Mouse (Mus musculus) intestine, postnatal 0 days (tissue): Measurements from ENCODE around the gene Ptprn. TPM values are rescaled to one million over a fixed set of nuclear protein-coding genes. Genes with fewer than 3 reads are reported as not detected.

ENCODE experiments used
- ATAC-seq: fragments of 200-750 bp; cut with Nextera tagmentation; 2 replicates; pipeline ENCODE4 v1.8.0; 2017; ENCODE audit warnings: mild to moderate bottlenecking, moderate TSS enrichment, moderate library complexity
- H3K27ac ChIP-seq: fragments of 300-500 bp; sonication (generic); 2 replicates; pipeline ENCODE4 v1.5.1; 2014; ENCODE audit warnings: mild to moderate bottlenecking, low read depth, low read length, moderate library complexity
- H3K27me3 ChIP-seq: fragments of 300-500 bp; sonication (generic); replicated peaks from 2 replicates; pipeline ENCODE4 v1.6.1; 2014; ENCODE audit warnings: low read length, mixed read lengths; ENCODE audit not compliant: control insufficient read depth, insufficient read depth
- H3K36me3 ChIP-seq: fragments of 300-500 bp; sonication (generic); 2 replicates; pipeline ENCODE4 v1.6.1; 2014; ENCODE audit warnings: mild to moderate bottlenecking, moderate library complexity; ENCODE audit not compliant: control insufficient read depth, insufficient read depth
- H3K4me1 ChIP-seq: fragments of 300-500 bp; sonication (generic); replicated peaks from 2 replicates; pipeline ENCODE4 v1.6.1; 2014; ENCODE audit warnings: antibody characterized with exemption, low read length, mixed read lengths; ENCODE audit not compliant: control insufficient read depth, insufficient read depth
- H3K4me2 ChIP-seq: fragments of 300-500 bp; sonication (generic); replicated peaks from 2 replicates; pipeline ENCODE4 v1.6.1; 2014; ENCODE audit warnings: low read depth, mild to moderate bottlenecking, moderate library complexity
- H3K4me3 ChIP-seq: fragments of 300-500 bp; sonication (generic); 2 replicates; pipeline ENCODE4 v1.5.1; 2014; ENCODE audit warnings: low read depth, low read length
- H3K9ac ChIP-seq: fragments of 300-500 bp; sonication (generic); 2 replicates; pipeline ENCODE4 v1.6.1; 2014; ENCODE audit warnings: mild to moderate bottlenecking, low read depth, low read length
- H3K9me3 ChIP-seq: fragments of 300-500 bp; sonication (generic); 2 replicates; pipeline ENCODE4 v1.6.1; 2016; ENCODE audit warnings: mixed run types; ENCODE audit not compliant: control insufficient read depth
- CTCF ChIP-seq: sonication (generic); IDR thresholded peaks from 2 replicates; pipeline ENCODE4 v1.5.1; 2016; ENCODE audit warnings: low read depth, mild to moderate bottlenecking, control low read depth, antibody characterized with exemption, moderate library complexity
- WGBS: fragments of 180-500 bp; shearing (Covaris S2); extraction: QIAGEN DNeasy Blood & Tissue Kit; methylation state at CpG from one replicate; pipeline ENCODE4 v1.1.7; 2014; 5-methylcytosine and 5-hydroxymethylcytosine counted together
- microRNA-seq: library from miRNA; unstranded; fragments of <30 nt; microRNA quantifications from one replicate; pipeline ENCODE4, GENCODE M21; 2016
- polyA plus RNA-seq: library from polyadenylated mRNA; unstranded; fragments of >200 nt; fragmentation: Nextera tagmentation; extraction: Ambion mirVana; gene quantifications from 2 replicates; pipeline ENCODE4 v1.2.1, GENCODE M21; 2015

The Ptprn gene
- polyA plus RNA-seq, 1 experiment from 2014 or later, result 3.0 TPM

- H3K27ac ChIP-seq, result 0 out of 2 replicates have a peak overlapping the region, but pooled peaks have one; percentile 8
- no peak for ATAC-seq
- WGBS, result 12% methylated on average over 34 of the region's 34 CpGs
Measured at GRCm38 (mm10) chr1:75208967-75209678, 55.2 kb downstream of the Ptprn start.

GRCm38 (mm10) chr1:75201236-75201635 lies 63.1 kb downstream of the Ptprn start:
- TF ChIP-seq CTCF, result no peak
- WGBS, result 68% methylated on average over 1 of the region's 1 CpGs
- Histone ChIP-seq H3K9me3 (no peaks in the 10 kb centered on the region), H3K9ac (no peak overlapping the region), H3K27me3 (no peaks in the 10 kb centered on the region), H3K4me1 (no peaks in the 10 kb centered on the region; the same call in 1 of the 2 replicates), H3K4me3 (no peak overlapping the region), H3K4me2 (no peak overlapping the region), H3K36me3 (peaks cover 37% of the 10 kb centered on the region), H3K27ac (no peak overlapping the region)
- 0 out of 2 replicates have a peak, but pooled peaks have one; percentile 25 for ATAC-seq

More at GRCm38 (mm10) chr1:75208967-75209678, 55.2 kb downstream of the Ptprn start:
- Histone ChIP-seq H3K36me3 (peaks cover 10% of the 10 kb centered on the region), H3K27me3 (no peaks in the 10 kb centered on the region), H3K4me2 (peak overlapping the region; percentile 83), H3K4me3 (peak overlapping the region; percentile 38), H3K4me1 (peaks cover 10% of the 10 kb centered on the region), H3K9ac (peak overlapping the region; percentile 35), H3K9me3 (no peaks in the 10 kb centered on the region)
- TF ChIP-seq CTCF, result no peak

Small RNA genes lying within 50 kb of the gene (microRNA-seq; reads per million reads assigned to microRNA genes)
- gene Gm27943, result not detected

Other genes starting within 250 kb of the Ptprn start
- gene Nhej1, start 139.3 kb downstream of the Ptprn start, polyA plus RNA-seq, result 5.0 TPM in 2 replicates
- gene Slc23a3, start 130.6 kb downstream of the Ptprn start, polyA plus RNA-seq, result 2.5 and 3.2 TPM in 2 replicates
- 45.6 and 45.9 TPM in 2 replicates for gene Cnppd1, start 121.8 kb downstream of the Ptprn start, polyA plus RNA-seq
- gene Retreg2, start 121.7 kb downstream of the Ptprn start, polyA plus RNA-seq, result 48.4 and 49.0 TPM in 2 replicates
- 47.5 and 51.2 TPM in 2 replicates for gene Zfand2b, start 95.9 kb downstream of the Ptprn start, polyA plus RNA-seq
- 13.9 and 17.1 TPM in 2 replicates for gene Abcb6, start 84.1 kb downstream of the Ptprn start, polyA plus RNA-seq
- gene Ankzf1, start 72.4 kb downstream of the Ptprn start, polyA plus RNA-seq, result 10.7 and 10.8 TPM in 2 replicates
- gene Atg9a, start 72.3 kb downstream of the Ptprn start, polyA plus RNA-seq, result 23.5 and 25.2 TPM in 2 replicates
- 3.6 and 3.7 TPM in 2 replicates for gene Glb1l, start 53.7 kb downstream of the Ptprn start, polyA plus RNA-seq
- gene Stk16, start 53.7 kb downstream of the Ptprn start, polyA plus RNA-seq, result 50.5 and 54.4 TPM in 2 replicates
- gene Tuba4a, start 44.6 kb downstream of the Ptprn start, polyA plus RNA-seq, result 113 and 119 TPM in 2 replicates
- not detected in 2 replicates for gene A630095N17Rik, start 32.4 kb downstream of the Ptprn start, polyA plus RNA-seq
- 10.9 and 11.4 TPM in 2 replicates for gene Dnajb2, start 28.1 kb downstream of the Ptprn start, polyA plus RNA-seq
- gene Resp18, start 13.9 kb upstream of the Ptprn start, polyA plus RNA-seq, result 12.9 and 15.9 TPM in 2 replicates
- 125 and 130 TPM in 2 replicates for gene Dnpep, start 53.5 kb upstream of the Ptprn start, polyA plus RNA-seq
- 233 and 254 TPM in 2 replicates for gene Des, start 95.8 kb upstream of the Ptprn start, polyA plus RNA-seq
- 20.1 and 21.3 TPM in 2 replicates for gene Speg, start 110.8 kb upstream of the Ptprn start, polyA plus RNA-seq
- 121 and 124 TPM in 2 replicates for gene Gmppa, start 171.4 kb upstream of the Ptprn start, polyA plus RNA-seq
- 0.97 and 1.2 TPM in 2 replicates for gene Asic4, start 185.9 kb upstream of the Ptprn start, polyA plus RNA-seq
- 21.8 and 22.3 TPM in 2 replicates for gene Chpf, start 214.8 kb upstream of the Ptprn start, polyA plus RNA-seq
- gene Tmem198, start 215.0 kb upstream of the Ptprn start, polyA plus RNA-seq, result 1.3 and 1.6 TPM in 2 replicates
- 17.1 and 17.6 TPM in 2 replicates for gene Obsl1, start 241.9 kb upstream of the Ptprn start, polyA plus RNA-seq
- 3.2 and 3.3 TPM in 2 replicates for gene Inha, start 242.6 kb upstream of the Ptprn start, polyA plus RNA-seq